Mouse (Mus musculus): ENCODE measurements around the gene Tmtc4.

- TF ChIP-seq CTCF (IDR thresholded peaks at IDR 0.05) (no peak), EP300 (IDR thresholded peaks at IDR 0.05; ENCODE audit: insufficient read depth, low read depth, low read length) (no peak)
These were observed 44.0 kb upstream of the Tmtc4 start for GRCm38 (mm10) chr14:123027876-123028275.

Data from heart, adult 2 months (tissue).